Mouse (Mus musculus) liver, postnatal 0 days (tissue): ENCODE data around the gene Mlec.

Source experiments
- CTCF ChIP-seq: sonication (generic); IDR thresholded peaks from 2 replicates; pipeline ENCODE4 v1.5.1; 2016; ENCODE audit warnings: antibody characterized with exemption, low read depth
- EP300 ChIP-seq: IDR thresholded peaks from 2 replicates; pipeline ENCODE4 v1.6.1; 2016; ENCODE audit warnings: antibody characterized with exemption, low read depth, mild to moderate bottlenecking

DNA sequence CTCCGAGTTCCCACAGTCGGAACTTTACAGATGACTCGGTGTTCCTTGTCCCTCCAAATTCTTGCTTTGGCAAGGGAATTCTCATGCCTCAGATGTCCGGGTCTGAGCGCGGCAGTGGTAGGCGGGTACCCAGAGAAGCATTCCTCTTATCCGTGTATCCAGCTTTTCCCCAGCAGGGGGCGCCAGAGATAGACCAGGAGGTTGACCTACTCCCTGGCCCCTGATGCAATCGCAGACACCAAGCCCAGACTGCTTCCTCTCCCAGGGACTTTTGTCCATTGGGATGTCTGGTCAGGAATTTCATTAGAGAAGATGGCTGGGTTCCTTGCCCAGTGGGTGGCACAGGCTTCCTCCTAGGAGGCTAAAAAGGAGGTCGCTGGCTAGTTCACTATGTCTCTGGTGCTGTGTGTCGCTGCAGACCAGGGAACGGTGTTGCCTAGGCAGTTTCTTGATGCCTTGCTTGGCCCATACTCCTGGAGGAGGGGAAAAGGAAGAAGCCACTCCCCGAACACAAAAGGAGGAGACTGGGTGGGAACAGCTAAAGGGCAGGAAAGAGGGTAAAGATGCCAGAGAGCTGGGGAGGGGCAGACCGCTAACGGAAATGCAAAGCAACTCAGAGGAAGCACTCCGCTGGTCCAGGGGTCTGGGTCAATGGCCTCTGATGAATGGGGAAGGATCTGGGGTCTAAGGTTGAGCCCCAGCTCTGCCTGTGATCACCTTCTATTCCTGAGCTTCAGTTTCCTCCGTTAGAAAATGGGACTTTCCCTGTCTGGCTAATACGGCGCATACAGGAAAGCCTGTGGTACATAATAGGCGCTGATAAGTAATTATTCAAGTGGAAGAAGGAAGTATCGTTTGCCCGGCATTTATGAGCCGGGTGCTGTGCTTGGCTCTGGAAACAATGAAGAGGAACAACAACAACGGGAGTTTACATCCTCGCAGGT lies 29.5 kb upstream of the Mlec start:
- TF ChIP-seq EP300 (no peak), CTCF (peak; percentile 95)
